Mouse (Mus musculus) embryo, embryonic 9.5 days (tissue): ENCODE measurements around the gene Gm9837.

ENCODE experiments used
- DNase-seq: peaks from one replicate; pipeline ENCODE4 v3.0.0-alpha.2; 2017; ENCODE audit errors: extremely low spot score

Gene Gm9837

GRCm38 (mm10) chr11:53469968-53470695 is at the start of gene Gm9837:
Gm9837 (minus strand) TSS chr11:53470479.
- peak; percentile 88 for DNase-seq

DNA sequence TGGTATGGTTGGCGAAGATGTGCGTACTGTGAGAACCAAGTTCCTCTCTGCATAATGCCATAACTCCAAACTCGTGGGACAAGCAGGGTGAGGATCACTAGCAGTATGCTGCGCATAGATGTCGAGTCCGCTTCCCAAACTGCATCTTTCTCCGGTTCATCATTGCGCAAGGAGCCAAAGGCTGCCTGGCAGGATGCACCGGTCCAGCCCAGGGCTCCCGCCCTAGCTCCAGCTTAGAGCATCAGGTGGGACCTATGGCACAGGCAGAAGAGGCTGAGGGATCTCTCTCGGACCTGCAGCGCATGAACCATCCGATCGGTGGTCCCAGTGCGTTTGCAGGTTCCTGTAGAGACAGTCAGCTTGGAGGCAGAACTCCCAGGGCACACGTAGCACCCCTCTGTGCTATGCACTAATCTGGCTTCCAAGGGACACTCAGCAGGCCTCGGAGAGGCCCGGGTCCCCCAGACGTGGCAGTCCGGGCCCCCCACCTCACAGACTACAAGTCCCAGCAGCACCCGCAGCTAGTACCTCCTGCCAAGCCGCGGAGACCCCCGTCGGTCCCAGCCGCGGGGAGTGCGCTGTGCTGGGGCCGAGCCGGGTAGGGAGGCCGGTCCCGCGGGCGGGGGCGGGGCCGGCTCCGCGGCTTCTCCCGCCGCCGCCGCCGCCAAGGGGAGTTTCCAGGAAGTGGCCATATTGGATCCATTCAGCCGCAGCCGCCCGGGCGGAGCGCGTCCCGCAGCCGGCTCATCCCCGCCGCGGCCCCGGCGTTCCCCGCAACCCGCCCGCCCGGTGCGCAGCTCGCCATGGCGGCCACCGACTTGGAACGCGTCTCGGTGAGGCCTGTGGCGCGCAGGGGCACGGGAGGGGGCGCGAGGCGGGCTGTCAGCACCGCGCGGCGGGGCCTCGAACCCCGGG is 49.2 kb upstream of the Gm9837 start, which contains the start of gene Sept8:
Sept8 (plus strand) TSS at position 51 of the 915 bp plus-strand sequence.
- peak; percentile 69 for DNase-seq

DNA sequence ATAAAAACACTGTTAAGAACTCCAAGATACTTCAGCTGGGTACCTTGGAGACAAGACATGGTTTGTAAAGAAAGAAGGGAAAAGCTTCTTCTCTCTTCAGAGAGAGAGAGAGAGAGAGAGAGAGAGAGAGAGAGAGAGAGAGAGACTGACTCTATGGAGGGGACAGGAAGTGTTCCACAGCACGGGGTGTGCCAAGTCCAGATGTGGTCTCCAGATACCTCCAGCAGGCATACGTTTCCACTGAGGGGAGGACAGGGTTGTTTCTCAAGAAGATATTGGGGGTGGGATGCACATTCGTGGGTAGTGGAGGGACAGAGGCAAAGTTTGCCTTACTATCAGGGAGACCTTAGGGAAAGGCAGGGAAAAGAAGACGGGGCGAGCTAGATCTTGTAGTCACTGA is 48.5 kb upstream of the Gm9837 start:
- DNase-seq: no peak

DNA sequence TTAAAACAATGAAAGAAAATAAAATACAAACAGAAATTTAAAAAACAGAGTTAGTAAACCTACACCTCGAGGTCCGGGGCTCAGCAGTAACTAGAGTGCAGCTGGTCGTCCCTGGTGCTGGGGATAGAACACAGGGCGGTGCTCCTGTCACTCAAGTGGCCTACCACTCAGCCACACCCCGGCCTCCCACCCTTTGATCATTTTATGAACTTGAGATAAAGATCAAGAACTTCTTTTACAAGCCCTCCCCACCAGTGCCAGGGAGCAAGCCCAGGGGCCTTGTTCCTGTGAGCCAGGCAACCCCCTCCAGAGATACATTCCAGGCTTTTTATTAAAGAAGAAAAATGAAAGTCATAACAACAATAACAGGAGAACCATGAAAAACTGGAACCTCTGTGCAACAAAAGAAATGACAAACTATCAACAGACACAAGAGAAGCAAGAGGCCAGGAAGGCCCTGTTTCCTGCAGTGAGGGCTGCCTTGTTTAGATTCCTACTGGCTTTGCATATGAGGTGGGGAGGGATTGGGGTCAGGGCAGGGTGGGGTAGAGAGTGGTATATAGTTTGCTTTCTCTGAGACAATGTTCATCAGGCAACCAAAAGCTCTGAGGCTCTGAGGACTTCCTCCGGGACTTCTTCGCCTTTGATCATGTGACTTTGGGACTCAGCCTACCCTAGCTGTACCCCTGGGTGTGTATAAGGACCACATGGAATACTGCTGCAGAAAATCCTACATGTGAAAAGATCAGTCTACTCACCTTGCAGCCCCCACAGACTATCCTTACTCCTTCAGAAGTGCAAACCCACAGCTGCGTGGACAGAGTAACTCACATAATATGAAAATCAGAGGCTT is 46.7 kb upstream of the Gm9837 start:
- DNase-seq: no peak

DNA sequence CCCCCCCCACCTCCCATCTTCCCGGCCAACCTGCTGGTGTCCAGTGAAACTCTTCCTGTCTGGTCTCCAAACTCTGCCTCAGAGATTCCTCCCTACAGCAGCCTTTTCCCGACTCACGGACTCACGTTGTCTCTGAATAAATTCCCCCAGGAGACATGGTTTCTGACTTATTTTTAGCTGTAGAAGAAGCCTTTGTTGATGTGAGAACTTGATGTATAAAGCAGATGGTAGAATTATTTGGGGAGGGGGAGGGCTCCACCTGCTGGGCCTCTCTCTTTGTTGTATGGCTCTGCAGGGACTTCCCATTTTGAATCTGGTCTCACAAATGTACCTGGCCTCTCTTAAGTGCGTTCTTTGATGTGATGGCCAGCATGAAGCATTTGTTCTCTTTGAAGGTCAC is 40.1 kb upstream of the Gm9837 start:
- DNase-seq: no peak

DNA sequence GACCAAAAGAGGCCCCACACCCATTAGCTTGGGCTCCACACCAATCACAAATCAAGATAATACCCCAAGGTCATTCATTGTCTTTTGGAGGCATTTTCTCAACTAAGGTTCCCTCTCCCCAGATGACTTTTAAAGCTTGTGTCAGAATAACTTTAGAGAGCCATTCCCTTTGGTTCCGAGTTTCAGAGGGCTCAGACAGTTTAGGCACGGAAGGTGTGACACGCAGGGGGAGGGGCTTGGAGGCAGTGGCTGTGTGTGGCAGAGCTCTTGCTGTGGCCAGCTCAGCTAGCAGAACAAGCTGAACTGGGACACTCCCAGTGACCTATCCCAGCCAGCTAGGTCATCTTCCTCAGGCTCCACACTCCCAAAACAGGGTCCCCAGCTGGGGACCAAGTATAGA is 38.3 kb upstream of the Gm9837 start:
- no peak for DNase-seq

DNA sequence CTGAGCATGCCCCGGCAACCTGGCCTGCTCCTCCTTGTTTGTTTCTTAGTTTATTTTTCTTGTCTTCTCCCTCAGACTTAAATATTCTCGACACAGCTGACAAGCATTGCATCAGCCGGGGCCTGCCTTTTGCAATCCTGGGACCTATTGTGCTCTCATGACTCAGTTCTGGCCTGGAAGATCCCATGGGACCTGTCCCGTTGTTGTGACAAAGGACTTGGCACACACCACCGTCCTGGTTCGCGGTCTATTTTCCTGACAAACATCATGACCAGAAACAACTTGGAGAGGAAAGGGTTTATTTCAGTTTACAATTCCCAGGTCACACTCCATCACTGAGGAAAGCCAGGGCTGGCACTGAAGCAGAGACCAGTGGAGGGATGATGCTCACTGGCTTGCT is 37.9 kb upstream of the Gm9837 start:
- no peak for DNase-seq

GRCm38 (mm10) chr11:53507098-53507805 is 37.0 kb upstream of the Gm9837 start:
- DNase-seq: no peak

- DNase-seq: no peak
Observed at GRCm38 (mm10) chr11:53505026-53505663, 34.9 kb upstream of the Gm9837 start.

GRCm38 (mm10) chr11:53504376-53504775 is 34.1 kb upstream of the Gm9837 start:
- DNase-seq: no peak

- DNase-seq: no peak
Observed at GRCm38 (mm10) chr11:53503738-53504137, 33.5 kb upstream of the Gm9837 start.

DNA sequence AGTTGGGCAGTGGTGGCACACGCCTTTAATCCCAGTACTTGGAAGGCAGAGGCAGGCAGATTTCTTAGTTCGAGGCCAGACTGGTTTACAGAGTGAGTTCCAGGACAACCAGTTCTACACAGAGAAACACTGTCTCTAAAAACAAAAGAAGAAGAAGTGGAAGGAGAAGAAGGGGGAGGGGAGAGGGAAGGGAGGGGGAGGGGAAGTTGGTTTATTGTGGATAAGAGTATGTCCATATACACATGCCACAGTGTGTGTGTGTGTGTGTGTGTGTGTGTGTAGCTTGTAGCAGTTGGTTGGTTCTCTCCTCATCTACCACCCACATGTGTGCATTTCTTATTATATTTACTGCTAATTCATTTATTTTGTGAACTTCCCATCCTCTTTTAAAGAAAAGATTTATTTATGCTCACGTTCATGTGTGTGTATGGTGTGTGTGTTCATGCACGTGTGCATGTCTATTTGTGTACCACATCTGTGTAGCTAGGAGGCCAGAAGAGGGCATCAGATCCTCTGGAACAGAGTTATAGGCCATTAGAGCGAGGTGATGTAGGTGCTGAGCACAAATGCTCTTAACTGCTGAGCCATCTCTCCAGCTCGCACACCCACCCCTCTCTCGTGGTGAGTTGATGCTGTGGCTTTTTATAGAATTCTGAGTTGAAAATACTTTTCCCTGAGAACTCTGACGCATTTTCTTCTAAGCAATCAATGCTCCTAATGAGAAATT is 31.9 kb upstream of the Gm9837 start:
- DNase-seq: no peak

DNA sequence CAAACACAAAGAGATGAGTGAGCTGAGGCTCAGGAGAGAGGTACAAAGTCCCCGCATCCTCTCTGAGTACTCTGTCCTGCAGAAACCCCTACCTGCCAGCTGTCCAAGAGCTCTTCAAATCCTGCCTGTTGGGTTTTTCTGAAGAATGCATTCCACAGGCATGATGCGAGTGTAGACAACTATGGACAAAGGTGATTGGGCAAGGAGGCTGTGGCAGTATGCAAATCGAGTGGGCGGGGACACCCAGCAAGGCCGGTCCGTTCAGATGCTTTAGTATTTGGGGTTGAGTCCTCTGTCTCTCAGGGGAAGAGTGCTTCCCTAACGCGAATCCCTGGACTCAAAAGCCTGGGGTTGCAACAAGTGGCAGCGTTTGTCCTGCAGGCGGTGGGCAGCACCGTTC is 30.3 kb upstream of the Gm9837 start:
- peak; percentile 32 for DNase-seq

DNA sequence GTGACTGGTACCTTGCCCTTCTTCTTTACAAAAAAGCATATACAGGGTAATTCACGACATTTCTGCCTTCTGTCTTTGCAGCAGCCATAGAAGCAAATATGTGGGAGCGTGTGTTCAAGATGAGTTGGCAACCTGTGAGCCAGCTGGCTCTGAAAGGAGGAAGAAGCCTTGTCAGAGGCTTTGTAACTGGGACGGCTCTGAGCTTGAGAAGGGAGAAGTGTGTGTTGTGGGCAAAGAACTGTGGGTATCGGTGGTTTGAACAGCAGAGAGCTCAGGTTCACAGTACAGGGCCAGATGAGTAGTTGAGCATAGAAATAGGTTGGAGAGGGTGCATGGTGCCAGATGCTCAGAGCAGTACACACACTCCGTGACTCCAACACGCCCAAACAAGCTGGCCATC is 26.7 kb upstream of the Gm9837 start:
- no peak for DNase-seq

GRCm38 (mm10) chr11:53495417-53495816 is 25.1 kb upstream of the Gm9837 start:
- no peak for DNase-seq

DNA sequence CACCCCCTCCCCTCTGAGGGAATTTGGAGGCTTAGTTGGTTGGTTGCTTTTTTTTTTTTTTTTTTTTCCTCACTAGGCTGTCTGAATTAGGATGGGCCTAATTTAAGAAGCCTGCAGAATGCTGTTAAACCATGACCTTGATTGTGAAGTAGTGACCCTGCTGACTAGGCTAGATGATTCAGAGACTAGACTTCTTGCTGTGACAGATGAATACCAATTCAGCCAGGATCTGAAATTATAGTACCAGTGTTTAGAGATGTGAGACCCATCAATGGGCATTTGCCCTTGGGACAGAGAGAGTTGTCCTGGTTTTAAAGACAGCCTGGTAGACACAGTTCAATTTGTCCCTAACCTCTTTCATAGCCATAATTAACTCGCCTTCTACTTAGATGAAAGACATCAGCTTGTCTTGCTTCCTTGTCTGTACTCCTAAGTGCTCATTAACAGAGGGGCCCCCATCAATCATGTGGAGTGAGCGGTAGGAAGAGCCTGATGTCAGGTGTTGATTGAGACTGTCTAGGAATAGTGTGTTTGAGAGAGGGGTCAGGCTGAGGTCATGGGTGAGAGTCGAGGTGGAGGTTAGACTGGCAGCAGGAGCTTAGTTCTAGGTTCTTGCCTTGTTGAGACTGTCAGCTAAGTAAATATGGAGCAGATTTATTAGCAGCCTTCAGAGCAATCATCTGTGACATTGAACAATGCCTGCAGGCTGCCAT is 23.1 kb upstream of the Gm9837 start:
- peak; percentile 72 for DNase-seq

GRCm38 (mm10) chr11:53491954-53492401 is 21.7 kb upstream of the Gm9837 start:
- DNase-seq: peak; percentile 46

DNA sequence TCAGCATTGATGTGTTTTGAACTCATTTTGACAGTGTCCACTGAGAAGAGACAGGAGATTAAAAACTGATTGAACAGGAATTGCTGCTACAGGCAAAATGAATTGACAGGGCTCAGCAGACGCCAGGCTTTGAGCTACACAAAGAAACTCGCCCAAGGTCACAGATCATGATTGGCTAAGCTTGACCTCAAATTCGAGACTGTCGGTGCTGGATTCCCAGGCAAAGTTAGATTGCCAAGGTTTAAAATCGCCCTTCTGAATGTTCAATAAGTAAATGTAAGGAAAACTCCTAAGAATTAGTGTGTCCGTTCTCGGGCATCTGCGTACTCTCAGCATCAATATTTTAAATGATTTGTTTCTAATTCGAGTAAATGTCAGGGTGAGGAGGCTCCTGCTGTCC is 19.1 kb upstream of the Gm9837 start:
- no peak for DNase-seq

DNA sequence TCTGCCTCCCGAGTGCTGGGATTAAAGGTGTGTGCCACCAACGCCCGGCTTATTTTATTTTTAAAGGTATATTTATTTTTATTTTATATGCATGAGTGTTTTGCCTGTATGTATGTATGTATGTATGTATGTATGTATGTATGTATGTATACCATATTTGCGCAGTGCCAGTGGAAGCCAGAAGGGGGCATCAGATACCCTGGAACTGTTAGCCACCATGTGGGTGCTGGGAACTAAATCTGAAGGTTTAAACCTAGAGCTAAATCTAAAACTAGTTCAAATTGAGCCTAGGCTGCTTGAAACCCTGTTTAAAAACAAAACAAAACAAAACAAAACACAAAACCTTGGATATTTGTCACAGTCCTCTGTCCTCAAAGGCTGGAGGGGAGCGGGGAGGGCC is 18.7 kb upstream of the Gm9837 start:
- no peak for DNase-seq
